Mouse (Mus musculus): ENCODE data around the gene Slc36a4. TPM values are rescaled to one million over a fixed set of nuclear protein-coding genes. Genes with fewer than 3 reads are reported as not detected.

The Slc36a4 gene
- 0.72 and 0.96 TPM in 2 replicates for polyA plus RNA-seq (2012; ENCODE audit: low replicate concordance)

GRCm38 (mm10) chr9:15709599-15710381, at the start of gene Slc36a4:
Gene Slc36a4 (plus strand): TSS chr9:15709738.

Other genes starting within 250 kb of the Slc36a4 start
- gene Smco4, start 216.3 kb upstream of the Slc36a4 start, polyA plus RNA-seq (2012; ENCODE audit: low replicate concordance), result 15.1 and 24.3 TPM in 2 replicates
- not detected in 2 replicates for gene Deup1, start 81.8 kb upstream of the Slc36a4 start, polyA plus RNA-seq (2012; ENCODE audit: low replicate concordance)
- not detected in 2 replicates for gene Mtnr1b, start 164.8 kb downstream of the Slc36a4 start, polyA plus RNA-seq (2012; ENCODE audit: low replicate concordance)